ENCODE assay signal across 18 mouse cellular contexts in the genomic region with DNA sequence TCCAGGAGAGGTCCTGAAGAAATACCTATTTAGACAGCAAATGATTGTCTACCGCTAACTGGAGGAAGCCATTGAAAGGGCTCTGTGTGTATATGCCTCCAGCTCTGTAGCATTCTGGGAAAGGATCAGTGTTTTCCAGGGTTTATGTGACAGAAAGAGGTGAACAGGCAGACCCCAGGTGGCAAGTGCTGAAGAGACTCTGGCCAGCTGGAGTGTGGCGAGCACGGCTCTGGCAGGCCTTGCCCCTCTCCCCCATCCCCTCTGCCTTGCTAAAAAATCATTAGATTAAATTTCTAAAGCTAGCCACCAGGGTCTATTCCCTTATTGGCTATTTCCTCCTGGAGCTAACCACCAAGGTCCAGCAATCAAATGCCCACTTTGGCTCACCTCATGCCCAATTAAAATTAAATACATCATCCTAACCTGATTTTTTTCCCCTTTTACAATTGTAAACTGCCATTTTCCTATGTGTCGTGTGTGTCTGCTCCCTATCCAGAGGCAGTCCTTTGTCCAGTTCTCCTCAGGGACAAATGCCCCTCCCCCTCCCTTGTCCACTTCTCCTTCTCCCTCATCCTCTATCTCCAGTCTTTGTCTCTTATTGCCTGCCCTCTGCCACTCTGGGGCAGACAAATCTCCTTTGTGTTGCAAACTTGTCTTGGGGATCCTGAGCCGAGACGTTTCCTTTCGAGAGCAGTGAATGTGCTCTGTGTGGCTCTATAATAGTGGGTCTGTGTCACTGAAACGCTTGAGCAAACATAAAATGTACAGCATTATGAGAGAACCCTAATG.
A peak's percentile ranks its signal among the peaks of the same experiment; 100 is the strongest.
DNase-seq lines count a peak whose midpoint lies in the region; ATAC-seq and TF ChIP-seq lines count a peak whose summit lies in the region.
"Had no signal": no experiment of that assay in that cellular context is flagged by ENCODE, and none has a peak within 500 bp of the region (broad histone marks: within the 10 kb centered on the region; RNA-seq: fewer than 3 reads in every experiment).

No protein-coding gene starts in this region.

- no peaks in the 10 kb centered on the region for H3K9me3 ChIP-seq in forebrain, postnatal 0 days (ENCODE audit: low read length)
- H3K9me3 ChIP-seq in midbrain, embryonic 11.5 days (ENCODE audit: control insufficient read depth, low read length) = no peaks in the 10 kb centered on the region
- no peaks in the 10 kb centered on the region for H3K9me3 ChIP-seq in neural tube, embryonic 14.5 days (ENCODE audit: control insufficient read depth, low read length)
- H3K9me3 ChIP-seq: heart, embryonic 15.5 days had no signal

- peak; percentile 59 to 68 for DNase-seq in cerebellum, postnatal 10 days
- DNase-seq in forebrain, postnatal 0 days = no peak
- DNase-seq in midbrain, embryonic 11.5 days (ENCODE audit: low spot score, missing footprints) = peak; percentile 90
- DNase-seq in layer of hippocampus, postnatal 36 days = no peak
- no peak for DNase-seq in gastrocnemius, postnatal 10 days
- no peak for DNase-seq in lung, postnatal 14 days
- DNase-seq: adrenal gland, adult 2 months; gastrocnemius, postnatal 14 days; kidney, postnatal 4 days; right cerebral cortex, adult 18-20 months had no signal

- H3K4me3 ChIP-seq in forebrain, postnatal 0 days (ENCODE audit: low read depth, low read length) = no peak overlapping the region
- no peak overlapping the region for H3K4me3 ChIP-seq in midbrain, embryonic 11.5 days (ENCODE audit: low read depth, low read length)
- no peak overlapping the region for H3K4me3 ChIP-seq in neural tube, embryonic 14.5 days (ENCODE audit: low read depth, low read length)
- H3K4me3 ChIP-seq: erythroblast, embryonic 14.5 days; heart, embryonic 15.5 days; myocyte had no signal

- no peak overlapping the region for H3K4me2 ChIP-seq in forebrain, postnatal 0 days (ENCODE audit: low read depth)
- no peak overlapping the region for H3K4me2 ChIP-seq in midbrain, embryonic 11.5 days
- H3K4me2 ChIP-seq in neural tube, embryonic 14.5 days (ENCODE audit: low read depth, low read length) = no peak overlapping the region
- H3K4me2 ChIP-seq: heart, embryonic 15.5 days; liver, embryonic 11.5 days had no signal

- H3K36me3 ChIP-seq in forebrain, postnatal 0 days (ENCODE audit: insufficient read depth) = no peaks in the 10 kb centered on the region
- peaks cover 4% of the 10 kb centered on the region; the same call in 1 of the 2 replicates for H3K36me3 ChIP-seq in midbrain, embryonic 11.5 days (ENCODE audit: control insufficient read depth, insufficient read depth, low read length)
- no peaks in the 10 kb centered on the region for H3K36me3 ChIP-seq in neural tube, embryonic 14.5 days (ENCODE audit: control insufficient read depth, insufficient read depth, low read length)
- H3K36me3 ChIP-seq: heart, embryonic 15.5 days had no signal

- ATAC-seq in cerebellum, adult (ENCODE audit: insufficient number of reproducible peaks, low FRiP score, low TSS enrichment) = no peak
- peak; percentile 37; the same call in 1 of the 2 replicates for ATAC-seq in forebrain, postnatal 0 days
- peak; percentile 87 for ATAC-seq in midbrain, embryonic 11.5 days (ENCODE audit: low FRiP score)
- ATAC-seq in neural tube, embryonic 14.5 days (ENCODE audit: low read depth) = 0 out of 2 replicates have a peak, but pooled peaks have one; percentile 47
- ATAC-seq: intestine, embryonic 16.5 days; lung, postnatal 0 days had no signal

- 13% methylated on average over 8 of the region's 8 CpGs for WGBS in forebrain, postnatal 0 days
- 25% methylated on average over 8 of the region's 8 CpGs for WGBS in midbrain, embryonic 11.5 days
- 19% methylated on average over 8 of the region's 8 CpGs for WGBS in neural tube, embryonic 14.5 days

- TF ChIP-seq CTCF in forebrain, postnatal 0 days (IDR thresholded peaks at IDR 0.05; ENCODE audit: low read depth) = no peak

- no peaks in the 10 kb centered on the region for H3K27me3 ChIP-seq in forebrain, postnatal 0 days (ENCODE audit: insufficient read depth, low read length)
- no peaks in the 10 kb centered on the region for H3K27me3 ChIP-seq in midbrain, embryonic 11.5 days (ENCODE audit: control insufficient read depth, insufficient read depth, low read length)
- no peaks in the 10 kb centered on the region for H3K27me3 ChIP-seq in neural tube, embryonic 14.5 days (ENCODE audit: control insufficient read depth, insufficient read depth, low read length)
- H3K27me3 ChIP-seq: heart, embryonic 15.5 days had no signal

- H3K27ac ChIP-seq in forebrain, postnatal 0 days (ENCODE audit: low read depth, low read length) = peak overlapping the region; percentile 46; the same call in 1 of the 2 replicates
- peak overlapping the region; percentile 85 for H3K27ac ChIP-seq in midbrain, embryonic 11.5 days (ENCODE audit: low read depth, low read length)
- peak overlapping the region; percentile 72 for H3K27ac ChIP-seq in neural tube, embryonic 14.5 days (ENCODE audit: low read depth, low read length)
- H3K27ac ChIP-seq: heart, embryonic 15.5 days had no signal

- no peak overlapping the region for H3K9ac ChIP-seq in forebrain, postnatal 0 days
- H3K9ac ChIP-seq in midbrain, embryonic 11.5 days (ENCODE audit: low read length) = peak overlapping the region; percentile 28; the same call in 1 of the 2 replicates
- H3K9ac ChIP-seq in neural tube, embryonic 14.5 days (replicated peaks; ENCODE audit: low read depth, low read length) = no peak overlapping the region
- H3K9ac ChIP-seq: heart, embryonic 15.5 days had no signal

- H3K4me1 ChIP-seq in forebrain, postnatal 0 days (ENCODE audit: insufficient read depth) = peaks cover 14% of the 10 kb centered on the region; the same call in 1 of the 2 replicates
- H3K4me1 ChIP-seq in midbrain, embryonic 11.5 days (ENCODE audit: control insufficient read depth, insufficient read depth, low read length) = peaks cover 24% of the 10 kb centered on the region
- H3K4me1 ChIP-seq in neural tube, embryonic 14.5 days (ENCODE audit: control insufficient read depth, insufficient read depth, low read length) = peaks cover 12% of the 10 kb centered on the region; the same call in 1 of the 2 replicates
- H3K4me1 ChIP-seq: heart, embryonic 15.5 days had no signal

Comparison
In these comparisons a context has a peak if more than half of its experiments do, and no peak if none do; other contexts are left out.
1. DNase-seq: peak in cerebellum, postnatal 10 days (2 of 2) and midbrain, embryonic 11.5 days (single experiment); none in forebrain, postnatal 0 days (single experiment), layer of hippocampus, postnatal 36 days (0 of 2), gastrocnemius, postnatal 10 days (single experiment) and lung, postnatal 14 days (single experiment).
2. Peak in every context shown above with its lines, with median percentiles within 50 percentile points of each other: H3K27ac ChIP-seq.